Mouse (Mus musculus): Measurements from ENCODE around the gene Inhbe.

DNA sequence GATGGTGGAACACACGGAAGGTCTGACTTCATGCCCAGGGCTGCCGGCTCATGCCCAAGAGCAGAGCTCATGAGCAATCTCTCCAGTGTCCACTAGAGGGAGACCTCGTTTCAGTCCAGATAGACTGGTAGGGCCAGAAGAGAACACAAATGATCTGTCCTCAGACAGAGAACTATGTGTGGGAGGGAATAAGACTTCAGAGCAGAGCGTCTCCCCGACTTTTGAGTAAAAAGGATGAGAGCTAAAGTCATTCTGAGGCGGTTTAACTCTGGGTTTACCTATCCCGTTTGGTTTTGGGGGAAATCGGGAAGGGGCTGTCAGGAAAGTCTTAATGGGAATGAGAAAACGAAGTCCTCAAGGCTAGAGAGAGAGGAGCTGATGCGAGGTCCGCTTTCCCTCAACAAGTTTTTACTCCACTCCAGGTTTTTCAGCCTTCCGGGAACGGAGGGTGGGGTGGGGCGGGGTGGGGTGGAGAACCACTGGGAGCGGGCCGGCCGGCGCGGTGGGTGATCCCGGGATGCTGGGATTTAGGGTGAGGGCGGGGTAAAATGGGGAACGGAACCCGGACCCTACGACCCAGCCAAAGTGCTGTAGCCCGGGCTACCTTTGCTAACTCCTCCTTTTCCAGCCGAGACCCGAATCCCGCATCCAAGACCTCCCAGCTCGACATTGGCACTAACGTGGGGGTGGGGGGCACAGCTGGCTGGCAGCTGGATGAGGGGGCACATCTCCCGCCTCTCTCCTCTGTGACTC lies 15.1 kb downstream of the Inhbe start:
- TF ChIP-seq CTCF (IDR thresholded peaks at IDR 0.05; ENCODE audit: low read depth) (peak; percentile 95), EP300 (IDR thresholded peaks at IDR 0.05; ENCODE audit: low read depth) (no peak)

Data from heart, postnatal 0 days (tissue).